Mouse (Mus musculus) midbrain, embryonic 14.5 days (tissue): ENCODE measurements around the gene Gm11060. TPM values are rescaled to one million over a fixed set of nuclear protein-coding genes. Genes with fewer than 3 reads are reported as not detected.

Experiments used
- polyA plus RNA-seq: library from polyadenylated mRNA; unstranded; fragments of >200 nt; fragmentation: Nextera tagmentation; extraction: Ambion mirVana; gene quantifications from 2 replicates; pipeline ENCODE4 v1.2.1, GENCODE M21; 2014

The Gm11060 gene
- polyA plus RNA-seq, 1 experiment from 2014 or later, result not detected

Other genes with a start within 250 kb of the Gm11060 start
- 0.11 and 0.61 TPM in 2 replicates for gene Prrg4, start 242.1 kb upstream of the Gm11060 start, polyA plus RNA-seq
- 6.7 and 9.1 TPM in 2 replicates for gene Ccdc73, start 224.2 kb upstream of the Gm11060 start, polyA plus RNA-seq
- gene Eif3m, start 74.9 kb upstream of the Gm11060 start, polyA plus RNA-seq, result 212 and 214 TPM in 2 replicates
- gene Wt1, start 34.5 kb downstream of the Gm11060 start, polyA plus RNA-seq, result not detected in 2 replicates
- gene Them7, start 132.3 kb downstream of the Gm11060 start, polyA plus RNA-seq, result not detected in 2 replicates